Mouse (Mus musculus): ENCODE results near the gene Lmo4. TPM values are rescaled to one million over a fixed set of nuclear protein-coding genes. Genes with fewer than 3 reads are reported as not detected.

Gene Lmo4
- 10 to 100 TPM; 33.5 to 44.0 TPM for total RNA-seq (2023)

DNA sequence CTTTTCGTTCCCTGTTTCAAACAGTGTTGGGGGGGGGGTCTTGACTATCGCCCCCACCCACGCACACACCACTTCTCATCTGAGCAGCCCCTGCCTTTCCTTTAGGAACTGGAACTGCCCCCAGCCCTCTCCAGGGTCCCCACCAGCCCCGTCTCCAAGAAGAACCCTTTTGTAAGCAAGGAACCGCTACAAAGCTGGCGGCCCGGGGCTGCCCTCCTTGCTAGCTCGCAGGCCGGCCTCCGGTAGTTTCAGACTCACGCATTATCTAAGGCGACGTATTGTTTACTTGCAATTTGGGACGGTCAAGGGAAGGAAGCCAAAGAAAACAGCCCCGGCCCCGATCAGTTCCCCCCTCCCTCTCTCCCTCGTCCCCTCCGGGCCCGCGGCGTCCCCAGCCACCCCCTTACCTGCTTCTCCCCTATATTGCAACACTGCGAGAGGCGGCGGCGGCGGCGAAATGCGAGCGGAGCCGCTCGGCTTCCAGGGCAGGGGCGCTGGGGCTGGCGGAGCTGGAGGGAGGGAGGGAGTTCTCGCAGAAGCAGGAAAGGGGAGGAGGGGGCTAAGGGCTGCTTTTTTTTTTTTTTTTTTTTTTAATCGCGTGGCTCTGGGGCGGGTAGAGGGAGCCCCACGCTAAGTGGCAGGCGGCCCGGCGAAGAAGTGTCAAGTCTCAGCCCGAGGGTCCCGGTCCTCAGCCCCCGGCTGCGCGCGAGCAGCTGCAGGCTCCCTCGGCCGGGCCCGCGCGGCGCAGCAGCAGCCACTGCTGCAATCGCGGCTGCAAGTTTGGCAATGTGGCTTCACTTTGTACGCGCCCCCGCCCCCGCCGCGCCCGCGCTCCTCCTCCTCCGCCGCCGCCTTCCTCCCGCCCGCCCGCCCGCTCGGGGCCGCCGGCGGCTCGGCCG lies at the start of gene Lmo4:
Lmo4 (minus strand) TSS at position 808 of the 899 bp plus-strand sequence.

Measured in T-cell, adult 66 days (primary cell).